Mouse (Mus musculus) kidney, embryonic 15.5 days (tissue): Measurements from ENCODE around the gene Fmo6. TPM values are rescaled to one million over a fixed set of nuclear protein-coding genes. Genes with fewer than 3 reads are reported as not detected.

ENCODE experiments used
- ATAC-seq: fragments of 200-750 bp; cut with Nextera tagmentation; replicated peaks from 2 replicates; pipeline ENCODE4 v1.8.0; 2017; ENCODE audit warnings: moderate TSS enrichment; ENCODE audit not compliant: low FRiP score
- H3K27ac ChIP-seq: fragments of 300-500 bp; sonication (generic); 2 replicates; pipeline ENCODE4 v1.5.1; 2015; ENCODE audit warnings: mild to moderate bottlenecking, inconsistent platforms
- H3K27me3 ChIP-seq: fragments of 300-500 bp; sonication (generic); 2 replicates; pipeline ENCODE4 v1.6.1; 2015; ENCODE audit warnings: inconsistent platforms
- H3K36me3 ChIP-seq: fragments of 300-500 bp; sonication (generic); 2 replicates; pipeline ENCODE4 v1.6.1; 2015; ENCODE audit warnings: inconsistent platforms
- H3K4me1 ChIP-seq: fragments of 300-500 bp; sonication (generic); 2 replicates; pipeline ENCODE4 v1.6.1; 2015; ENCODE audit warnings: inconsistent platforms
- H3K4me2 ChIP-seq: fragments of 300-500 bp; sonication (generic); 2 replicates; pipeline ENCODE4 v1.6.1; 2015; ENCODE audit warnings: moderate library complexity, mild to moderate bottlenecking, inconsistent platforms
- H3K4me3 ChIP-seq: fragments of 300-500 bp; sonication (generic); replicated peaks from 2 replicates; pipeline ENCODE4 v1.5.1; 2015; ENCODE audit warnings: mild to moderate bottlenecking, inconsistent platforms
- H3K9ac ChIP-seq: fragments of 300-500 bp; sonication (generic); 2 replicates; pipeline ENCODE4 v1.6.1; 2015; ENCODE audit warnings: mild to moderate bottlenecking, inconsistent platforms
- H3K9me3 ChIP-seq: fragments of 300-500 bp; sonication (generic); replicated peaks from 2 replicates; pipeline ENCODE4 v1.6.1; 2016; ENCODE audit warnings: inconsistent platforms
- WGBS: fragments of 180-500 bp; shearing (Covaris S2); methylation state at CpG from one replicate; pipeline ENCODE4 v1.1.7; 2015; ENCODE audit warnings: mixed read lengths; 5-methylcytosine and 5-hydroxymethylcytosine counted together
- polyA plus RNA-seq: library from polyadenylated mRNA; unstranded; fragments of >200 nt; fragmentation: Nextera tagmentation; extraction: Ambion mirVana; gene quantifications from 2 replicates; pipeline ENCODE4 v1.2.1, GENCODE M21; 2015

Fmo6 gene
- polyA plus RNA-seq, 1 experiment from 2014 or later = 0.09 TPM

DNA sequence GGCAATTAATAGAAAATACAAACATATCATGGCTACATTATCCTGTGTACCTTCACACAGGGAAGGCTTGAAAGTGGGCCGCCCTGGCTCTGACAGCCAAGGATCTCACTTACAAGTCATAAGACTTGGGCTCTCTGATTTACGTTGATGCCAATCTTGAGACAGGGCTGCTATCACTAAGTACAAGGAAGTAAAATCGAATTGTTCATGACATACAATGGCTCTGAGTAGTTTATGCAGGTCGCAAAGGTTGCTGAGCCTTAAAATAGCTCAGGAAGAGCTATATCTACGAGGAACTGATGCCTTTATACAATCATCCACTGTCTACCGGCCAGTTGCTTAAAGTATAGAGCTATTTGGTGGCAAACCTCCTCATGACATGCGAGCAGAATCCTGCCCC is 66.3 kb downstream of the Fmo6 start:
- H3K4me3 ChIP-seq = no peak overlapping the region
- H3K4me2 ChIP-seq = no peak overlapping the region
- WGBS = 69% methylated on average over 7 of the region's 7 CpGs
- no peaks in the 10 kb centered on the region for H3K9me3 ChIP-seq
- no peaks in the 10 kb centered on the region for H3K36me3 ChIP-seq
- H3K27ac ChIP-seq = no peak overlapping the region
- peaks cover 11% of the 10 kb centered on the region; the same call in 1 of the 2 replicates for H3K4me1 ChIP-seq
- no peaks in the 10 kb centered on the region for H3K27me3 ChIP-seq
- no peak overlapping the region for H3K9ac ChIP-seq
- no peak for ATAC-seq

DNA sequence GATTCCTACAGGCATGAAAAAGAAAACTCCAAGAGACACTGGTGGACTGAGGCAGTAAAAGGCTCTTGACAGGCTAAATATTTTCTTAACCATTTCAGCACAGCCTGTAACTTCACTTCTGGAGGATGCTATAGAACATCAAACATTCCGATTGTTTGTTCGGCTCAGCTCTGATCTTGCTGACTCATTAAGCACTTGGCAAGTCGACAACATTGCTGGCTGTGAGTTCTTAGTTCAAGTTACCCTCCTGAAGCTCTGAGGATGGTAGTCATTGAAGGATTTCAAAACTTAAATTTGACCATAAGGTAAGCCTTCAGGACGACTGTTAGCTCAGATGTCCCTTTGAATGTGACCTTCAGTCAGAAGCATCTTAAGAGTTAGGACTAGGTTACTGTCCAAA is 69.9 kb downstream of the Fmo6 start:
- H3K9ac ChIP-seq = no peak overlapping the region
- H3K9me3 ChIP-seq = no peaks in the 10 kb centered on the region
- 69% methylated on average over 4 of the region's 4 CpGs for WGBS
- H3K4me1 ChIP-seq = peaks cover 17% of the 10 kb centered on the region
- no peak overlapping the region for H3K4me2 ChIP-seq
- no peak for ATAC-seq
- no peaks in the 10 kb centered on the region for H3K27me3 ChIP-seq
- H3K36me3 ChIP-seq = no peaks in the 10 kb centered on the region
- no peak overlapping the region for H3K27ac ChIP-seq
- no peak overlapping the region for H3K4me3 ChIP-seq

Other genes with a start within 250 kb of the Fmo6 start
- gene Prrc2c, start 197.0 kb downstream of the Fmo6 start, polyA plus RNA-seq = 148 and 162 TPM in 2 replicates
- gene Fmo4, start 123.5 kb downstream of the Fmo6 start, polyA plus RNA-seq = 0.91 and 1.5 TPM in 2 replicates
- gene Fmo1, start 70.9 kb downstream of the Fmo6 start, polyA plus RNA-seq = 41.5 and 42.2 TPM in 2 replicates
- 4.9 and 8.0 TPM in 2 replicates for gene Fmo2, start 38.8 kb downstream of the Fmo6 start, polyA plus RNA-seq
- gene Fmo3, start 47.0 kb upstream of the Fmo6 start, polyA plus RNA-seq = not detected in 2 replicates
- gene Mroh9, start 148.2 kb upstream of the Fmo6 start, polyA plus RNA-seq = not detected in 2 replicates